Mouse (Mus musculus) midbrain, embryonic 16.5 days (tissue): ENCODE measurements around the gene Meaf6. TPM values are rescaled to one million over a fixed set of nuclear protein-coding genes. Genes with fewer than 3 reads are reported as not detected.

Source experiments
- ATAC-seq: fragments of 200-750 bp; cut with Nextera tagmentation; 2 replicates; pipeline ENCODE4 v1.8.0; 2017; ENCODE audit warnings: moderate TSS enrichment
- H3K27ac ChIP-seq: fragments of 300-500 bp; sonication (generic); 2 replicates; pipeline ENCODE4 v1.5.1; 2014; ENCODE audit warnings: mild to moderate bottlenecking, low read length, mixed read lengths
- H3K27me3 ChIP-seq: fragments of 300-500 bp; sonication (generic); 2 replicates; pipeline ENCODE4 v1.6.1; 2014; ENCODE audit warnings: low read depth, low read length, mixed read lengths; ENCODE audit not compliant: control insufficient read depth, insufficient read depth
- H3K36me3 ChIP-seq: fragments of 300-500 bp; sonication (generic); 2 replicates; pipeline ENCODE4 v1.6.1; 2014; ENCODE audit warnings: mild to moderate bottlenecking, low read length, moderate library complexity, mixed read lengths; ENCODE audit not compliant: control insufficient read depth, insufficient read depth
- H3K4me1 ChIP-seq: fragments of 300-500 bp; sonication (generic); 2 replicates; pipeline ENCODE4 v1.6.1; 2014; ENCODE audit warnings: mild to moderate bottlenecking, low read length, mixed read lengths; ENCODE audit not compliant: control insufficient read depth, insufficient read depth
- H3K4me2 ChIP-seq: fragments of 300-500 bp; sonication (generic); 2 replicates; pipeline ENCODE4 v1.6.1; 2014; ENCODE audit warnings: mild to moderate bottlenecking, low read length, mixed read lengths
- H3K4me3 ChIP-seq: fragments of 300-500 bp; sonication (generic); 2 replicates; pipeline ENCODE4 v1.5.1; 2014; ENCODE audit warnings: low read depth, mild to moderate bottlenecking, low read length, moderate library complexity, mixed read lengths
- H3K9ac ChIP-seq: fragments of 300-500 bp; sonication (generic); 2 replicates; pipeline ENCODE4 v1.6.1; 2014; ENCODE audit warnings: low read depth, low read length, mixed read lengths
- H3K9me3 ChIP-seq: fragments of 300-500 bp; sonication (generic); replicated peaks from 2 replicates; pipeline ENCODE4 v1.6.1; 2014; ENCODE audit warnings: mild to moderate bottlenecking, low read length, mixed read lengths; ENCODE audit not compliant: control insufficient read depth, poor library complexity, severe bottlenecking
- WGBS: fragments of 180-500 bp; shearing (Covaris S2); extraction: QIAGEN DNeasy Blood & Tissue Kit; methylation state at CpG from one replicate; pipeline ENCODE4 v1.1.7; 2014; 5-methylcytosine and 5-hydroxymethylcytosine counted together
- polyA plus RNA-seq: library from polyadenylated mRNA; unstranded; fragments of >200 nt; fragmentation: Nextera tagmentation; extraction: Ambion mirVana; gene quantifications from 2 replicates; pipeline ENCODE4 v1.2.1, GENCODE M21; 2015

Meaf6 gene
- polyA plus RNA-seq, 1 experiment from 2014 or later: 181 TPM

DNA sequence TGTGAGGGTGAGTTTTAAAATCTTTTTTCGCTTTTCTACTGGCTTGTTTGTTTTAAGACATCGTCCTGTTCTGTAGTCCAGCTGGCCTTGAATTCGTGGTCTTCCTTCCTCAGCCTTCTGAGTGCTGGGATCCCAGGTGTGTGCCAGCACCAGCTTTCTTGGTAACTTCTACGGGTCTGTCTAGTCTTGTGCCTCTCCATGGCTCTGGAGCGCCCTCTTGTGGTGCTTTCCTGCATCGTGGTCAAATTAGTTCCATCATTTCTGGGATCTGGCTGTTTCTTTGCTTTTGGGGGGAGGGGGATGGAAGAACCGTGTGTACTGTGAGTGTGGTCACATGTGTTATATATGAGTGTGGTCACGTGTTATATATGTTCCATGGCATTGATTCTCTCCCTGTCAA, 14.5 kb downstream of the Meaf6 start:
- no peaks in the 10 kb centered on the region for H3K27me3 ChIP-seq
- peaks cover 8% of the 10 kb centered on the region for H3K36me3 ChIP-seq
- H3K4me3 ChIP-seq: no peak overlapping the region
- H3K27ac ChIP-seq: no peak overlapping the region
- H3K4me1 ChIP-seq: no peaks in the 10 kb centered on the region
- WGBS: 12% methylated on average over 8 of the region's 8 CpGs
- H3K9me3 ChIP-seq: no peaks in the 10 kb centered on the region
- H3K9ac ChIP-seq: no peak overlapping the region
- ATAC-seq: peak; percentile 73; the same call in 1 of the 2 replicates
- no peak overlapping the region for H3K4me2 ChIP-seq

DNA sequence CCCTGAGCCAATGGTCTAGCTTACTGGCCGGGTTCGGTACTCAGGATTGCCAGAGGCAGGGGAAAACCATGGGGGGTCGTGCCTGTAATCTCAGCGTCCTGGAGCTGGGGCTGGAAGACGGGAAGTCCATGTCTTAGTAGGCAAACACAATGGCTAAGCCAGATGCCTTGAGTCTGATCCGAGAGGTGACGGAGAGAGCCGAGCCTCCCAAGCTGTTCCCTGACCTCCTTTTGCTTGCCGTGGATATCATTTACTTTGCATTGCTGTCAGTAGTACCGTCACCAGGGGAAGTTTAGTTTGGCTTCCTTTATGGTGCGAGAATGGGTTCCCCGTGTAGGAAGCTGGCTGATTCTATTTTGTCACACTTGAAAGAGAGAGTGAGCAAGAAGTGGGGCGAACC, 16.4 kb downstream of the Meaf6 start:
- no peaks in the 10 kb centered on the region for H3K4me1 ChIP-seq
- no peak overlapping the region for H3K27ac ChIP-seq
- H3K9ac ChIP-seq: no peak overlapping the region
- WGBS: 66% methylated on average over 13 of the region's 13 CpGs
- H3K27me3 ChIP-seq: no peaks in the 10 kb centered on the region
- no peak overlapping the region for H3K4me2 ChIP-seq
- H3K36me3 ChIP-seq: peaks cover 11% of the 10 kb centered on the region
- no peak for ATAC-seq
- H3K9me3 ChIP-seq: no peaks in the 10 kb centered on the region
- no peak overlapping the region for H3K4me3 ChIP-seq

DNA sequence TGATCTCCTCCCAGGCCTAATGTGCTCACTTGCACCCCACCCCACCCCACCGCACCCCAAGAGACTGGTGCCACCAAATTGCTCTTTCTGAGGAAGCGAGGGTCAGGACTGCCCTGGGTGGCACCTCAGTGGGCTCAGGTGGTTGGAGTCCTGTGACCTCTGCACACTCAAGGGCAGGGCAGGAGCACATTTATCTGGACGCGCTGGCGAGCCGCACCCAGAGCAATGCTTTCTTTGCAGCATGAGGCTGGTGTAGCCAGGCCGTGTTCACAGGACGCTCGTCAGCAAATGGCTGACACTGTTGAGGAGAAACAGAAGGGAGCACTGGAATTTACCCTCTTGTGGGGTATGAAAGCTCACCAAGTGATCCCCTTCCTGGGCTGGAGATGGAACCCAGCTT, 20.4 kb downstream of the Meaf6 start:
- no peak overlapping the region for H3K27ac ChIP-seq
- no peaks in the 10 kb centered on the region for H3K27me3 ChIP-seq
- H3K36me3 ChIP-seq: peaks cover 16% of the 10 kb centered on the region
- H3K4me2 ChIP-seq: no peak overlapping the region
- no peak for ATAC-seq
- WGBS: 95% methylated on average over 9 of the region's 9 CpGs
- no peaks in the 10 kb centered on the region for H3K4me1 ChIP-seq
- no peak overlapping the region for H3K9ac ChIP-seq
- H3K9me3 ChIP-seq: no peaks in the 10 kb centered on the region
- H3K4me3 ChIP-seq: no peak overlapping the region

DNA sequence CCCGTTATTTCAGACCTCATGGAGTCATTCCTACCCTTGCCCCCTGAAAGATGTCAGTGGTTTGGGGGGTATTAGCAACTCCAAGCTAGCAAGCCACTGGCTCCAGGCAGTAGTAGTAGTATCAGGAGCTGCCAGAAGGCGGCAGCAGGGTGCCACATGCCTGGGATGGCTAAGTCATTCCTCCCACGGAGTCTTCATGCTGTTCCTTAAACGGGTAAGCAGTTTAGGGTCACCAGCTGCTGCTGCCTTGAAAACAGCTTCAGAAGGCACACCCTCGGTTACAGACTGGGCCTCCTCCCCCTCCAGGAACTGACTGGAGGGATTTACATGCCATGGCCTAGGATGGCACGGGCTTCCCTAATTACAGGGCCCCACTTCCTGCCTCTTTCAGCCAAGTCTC, 29.7 kb downstream of the Meaf6 start:
- WGBS: 6% methylated on average over 6 of the region's 6 CpGs
- Histone ChIP-seq H3K4me2 (no peak overlapping the region), H3K9ac (no peak overlapping the region), H3K27ac (no peak overlapping the region), H3K27me3 (no peaks in the 10 kb centered on the region), H3K9me3 (no peaks in the 10 kb centered on the region), H3K4me1 (no peaks in the 10 kb centered on the region; the same call in 1 of the 2 replicates), H3K4me3 (no peak overlapping the region), H3K36me3 (peaks cover 14% of the 10 kb centered on the region; the same call in 1 of the 2 replicates)
- ATAC-seq: 0 out of 2 replicates have a peak, but pooled peaks have one; percentile 26

DNA sequence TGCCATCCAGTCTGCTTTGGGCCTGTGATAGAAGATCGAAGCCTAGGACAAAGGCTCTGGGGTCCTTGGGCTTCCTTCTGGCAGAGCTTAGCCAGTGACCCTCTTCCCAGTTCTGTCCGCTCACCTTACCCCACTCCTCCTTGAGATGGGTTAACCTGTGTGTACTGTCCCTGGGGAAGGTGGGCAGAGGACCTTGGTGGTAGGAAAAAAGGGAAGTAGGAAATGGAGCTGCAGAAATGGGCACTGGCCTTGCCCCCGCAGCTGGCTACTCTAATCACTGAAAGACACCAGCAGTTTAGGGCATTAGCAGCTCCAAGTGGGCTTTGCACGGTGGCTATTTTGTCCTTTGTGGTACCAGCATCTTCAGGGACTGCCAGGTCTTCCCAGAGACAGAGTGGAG, 30.1 kb downstream of the Meaf6 start:
- ATAC-seq: no peak
- Histone ChIP-seq H3K9me3 (no peaks in the 10 kb centered on the region), H3K4me1 (no peaks in the 10 kb centered on the region; the same call in 1 of the 2 replicates), H3K27ac (no peak overlapping the region), H3K36me3 (peaks cover 13% of the 10 kb centered on the region; the same call in 1 of the 2 replicates), H3K4me3 (no peak overlapping the region), H3K27me3 (no peaks in the 10 kb centered on the region), H3K4me2 (no peak overlapping the region), H3K9ac (no peak overlapping the region)
- WGBS: 78% methylated on average over 4 of the region's 4 CpGs

DNA sequence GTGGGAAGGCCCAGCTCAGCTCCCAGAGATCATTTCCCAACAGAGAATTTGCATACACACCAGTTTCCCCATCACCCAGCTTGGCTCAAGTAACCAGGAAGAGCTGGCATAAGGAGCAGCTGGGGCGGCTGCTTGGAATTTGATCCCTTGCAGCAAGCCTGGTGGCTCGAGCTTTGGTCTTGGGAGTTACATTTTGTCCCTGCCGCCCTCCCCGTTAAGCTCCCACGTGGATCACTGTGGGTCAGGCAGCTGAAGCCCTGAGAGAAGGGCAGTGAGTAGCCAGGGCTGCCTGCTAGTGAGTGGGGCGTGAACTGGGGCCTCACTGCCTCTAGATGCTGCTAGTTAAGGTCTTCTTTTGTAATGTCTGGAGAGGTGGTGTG, 30.8 kb downstream of the Meaf6 start:
- Histone ChIP-seq H3K36me3 (peaks cover 10% of the 10 kb centered on the region; the same call in 1 of the 2 replicates), H3K9me3 (no peaks in the 10 kb centered on the region), H3K4me1 (no peaks in the 10 kb centered on the region; the same call in 1 of the 2 replicates), H3K27ac (0 out of 2 replicates have a peak overlapping the region, but pooled peaks have one; percentile 9), H3K4me2 (no peak overlapping the region), H3K4me3 (no peak overlapping the region), H3K9ac (no peak overlapping the region), H3K27me3 (no peaks in the 10 kb centered on the region)
- WGBS: 42% methylated on average over 6 of the region's 6 CpGs
- no peak for ATAC-seq

DNA sequence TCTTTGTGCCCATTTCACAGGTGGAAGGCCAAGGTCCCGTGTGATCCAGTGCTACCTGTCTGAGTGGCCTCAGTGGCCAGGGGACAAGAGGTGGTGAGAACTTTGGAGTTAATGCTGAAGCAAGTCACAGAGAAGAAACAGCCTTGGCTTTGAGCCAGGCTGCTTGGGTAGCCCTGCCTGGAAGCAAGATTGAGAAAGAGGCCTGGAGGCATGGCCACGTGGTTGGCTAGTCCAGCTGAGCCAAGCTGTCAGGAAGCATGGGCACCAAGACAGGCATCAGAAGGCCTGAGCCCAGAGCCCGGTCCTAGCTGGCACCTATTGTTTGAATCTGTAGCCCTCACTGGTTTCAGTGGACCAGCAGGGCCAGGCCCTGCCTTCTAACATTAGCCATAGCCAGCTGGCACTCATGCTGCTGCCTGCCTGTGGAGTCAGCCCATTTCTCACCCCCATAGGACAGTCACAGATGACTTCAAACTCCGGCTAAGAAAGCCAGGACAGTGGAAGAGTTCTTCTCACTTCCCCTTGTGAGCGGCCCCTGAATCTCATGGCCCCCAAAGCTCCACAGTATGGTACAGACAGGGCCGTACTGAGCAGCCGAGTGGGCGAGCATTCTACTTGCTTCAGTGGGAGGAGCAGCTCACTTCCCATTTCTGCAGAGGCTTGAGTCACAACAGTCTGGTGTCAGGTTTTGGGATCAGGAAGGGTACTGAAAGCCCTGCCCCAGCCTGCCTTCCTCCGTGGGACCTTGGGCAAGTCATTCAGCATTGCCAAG, 31.3 kb downstream of the Meaf6 start:
- H3K4me1 ChIP-seq: no peaks in the 10 kb centered on the region; the same call in 1 of the 2 replicates
- ATAC-seq: no peak
- peaks cover 5% of the 10 kb centered on the region; the same call in 1 of the 2 replicates for H3K36me3 ChIP-seq
- no peaks in the 10 kb centered on the region for H3K27me3 ChIP-seq
- 72% methylated on average over 9 of the region's 9 CpGs for WGBS
- 0 out of 2 replicates have a peak overlapping the region, but pooled peaks have one; percentile 9 for H3K27ac ChIP-seq
- H3K4me2 ChIP-seq: no peak overlapping the region
- H3K9ac ChIP-seq: no peak overlapping the region
- no peaks in the 10 kb centered on the region for H3K9me3 ChIP-seq
- H3K4me3 ChIP-seq: no peak overlapping the region

DNA sequence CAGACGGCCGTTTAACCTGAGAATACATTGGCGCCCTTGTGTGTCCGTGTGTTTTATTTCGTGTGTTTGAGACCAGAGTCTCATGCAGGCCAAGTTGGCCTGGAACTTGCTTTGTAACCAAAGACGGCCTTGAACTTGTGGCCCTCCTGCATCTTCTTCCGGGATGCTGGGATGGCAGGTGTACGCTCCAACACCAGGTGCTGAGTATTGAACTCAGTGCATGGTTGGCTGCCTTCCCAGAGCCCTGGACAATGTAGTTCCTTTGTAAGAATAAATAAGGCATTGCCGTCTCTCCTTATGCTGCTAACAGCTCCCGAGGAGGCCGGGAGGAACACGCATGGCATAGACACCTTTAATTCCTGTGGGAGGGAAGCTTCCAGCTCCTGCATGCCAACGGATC, 32.0 kb downstream of the Meaf6 start:
- Histone ChIP-seq H3K4me2 (no peak overlapping the region), H3K4me1 (no peaks in the 10 kb centered on the region; the same call in 1 of the 2 replicates), H3K4me3 (no peak overlapping the region), H3K27ac (no peak overlapping the region), H3K9me3 (no peaks in the 10 kb centered on the region), H3K27me3 (no peaks in the 10 kb centered on the region), H3K36me3 (peaks cover 2% of the 10 kb centered on the region; the same call in 1 of the 2 replicates), H3K9ac (no peak overlapping the region)
- WGBS: 71% methylated on average over 13 of the region's 13 CpGs
- no peak for ATAC-seq

DNA sequence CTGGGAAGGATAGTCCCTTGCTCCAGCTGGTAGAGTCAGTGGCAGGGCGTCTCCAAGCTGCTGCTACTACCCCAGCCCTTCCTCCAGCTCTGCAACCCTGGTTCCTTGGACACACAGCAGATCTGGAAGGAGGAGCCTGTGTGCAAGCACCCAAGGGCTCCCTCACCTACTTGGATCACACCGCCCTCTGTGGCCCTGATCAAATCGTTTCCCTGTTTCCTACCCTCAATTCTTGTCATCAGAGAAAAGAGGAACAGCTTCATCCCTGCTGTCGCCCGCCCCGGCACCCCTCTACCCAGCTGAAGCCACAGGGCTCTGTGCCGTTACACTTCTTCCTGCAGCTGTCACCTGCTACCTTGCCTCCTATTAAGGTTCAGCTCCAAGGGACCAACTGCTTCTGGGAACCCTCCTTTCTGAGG, 33.0 kb downstream of the Meaf6 start:
- Histone ChIP-seq H3K4me2 (no peak overlapping the region), H3K4me3 (no peak overlapping the region), H3K9ac (no peak overlapping the region), H3K36me3 (no peaks in the 10 kb centered on the region), H3K4me1 (no peaks in the 10 kb centered on the region; the same call in 1 of the 2 replicates), H3K27me3 (no peaks in the 10 kb centered on the region), H3K27ac (no peak overlapping the region), H3K9me3 (no peaks in the 10 kb centered on the region)
- no peak for ATAC-seq
- 80% methylated on average over 7 of the region's 7 CpGs for WGBS
